Mouse (Mus musculus): ENCODE measurements around the gene Pxdn.

DNA sequence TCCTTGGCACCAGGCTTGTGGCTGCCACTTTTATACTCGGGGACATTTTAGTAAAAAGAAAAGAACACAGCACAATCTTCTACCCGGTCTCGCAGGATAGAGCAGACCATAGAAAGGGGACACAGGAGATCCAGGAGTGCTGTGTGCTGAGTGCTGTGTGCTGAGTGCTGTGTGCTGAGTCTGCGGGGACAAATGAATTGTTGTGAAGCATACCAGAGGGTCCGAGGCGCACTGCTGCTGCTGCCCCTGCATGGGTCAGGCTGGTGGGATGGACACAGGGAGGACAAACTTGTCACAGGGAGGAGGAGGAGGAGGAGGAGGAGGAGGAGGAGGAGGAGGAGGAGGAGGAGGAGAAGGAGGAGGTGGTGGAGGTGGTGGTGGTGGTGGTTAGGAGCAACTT is 111.4 kb downstream of the Pxdn start:
- TF ChIP-seq CTCF (IDR thresholded peaks at IDR 0.05; ENCODE audit: low read depth, low read length) (no peak), TAL1 (conservative IDR thresholded peaks at IDR 0.05; ENCODE audit: low read depth, low read length) (no peak), GATA1 (IDR thresholded peaks at IDR 0.05; ENCODE audit: borderline replicate concordance, low read length) (no peak), POLR2AphosphoS5 (IDR thresholded peaks at IDR 0.05; ENCODE audit: insufficient replicate concordance, low read depth, low read length) (no peak), GATA2 (IDR thresholded peaks at IDR 0.05; ENCODE audit: borderline replicate concordance, low read depth, low read length) (no peak)

Measured in G1E (cell line).